Mouse (Mus musculus) stomach, embryonic 16.5 days (tissue): ENCODE results near the gene Mtx3. TPM values are rescaled to one million over a fixed set of nuclear protein-coding genes. Genes with fewer than 3 reads are reported as not detected.

Experiments
- ATAC-seq: fragments of 200-750 bp; cut with Nextera tagmentation; 2 replicates; pipeline ENCODE4 v1.8.0; 2017; ENCODE audit warnings: moderate number of reproducible peaks, moderate TSS enrichment; ENCODE audit not compliant: insufficient read depth, low FRiP score
- H3K27ac ChIP-seq: fragments of 300-500 bp; sonication (generic); 2 replicates; pipeline ENCODE4 v1.5.1; 2014; ENCODE audit warnings: low read length
- H3K27me3 ChIP-seq: fragments of 300-500 bp; sonication (generic); 2 replicates; pipeline ENCODE4 v1.6.1; 2014; ENCODE audit warnings: low read length, control low read depth, mixed read lengths; ENCODE audit not compliant: control insufficient read depth, insufficient read depth
- H3K36me3 ChIP-seq: fragments of 300-500 bp; sonication (generic); 2 replicates; pipeline ENCODE4 v1.6.1; 2014; ENCODE audit warnings: low read length; ENCODE audit not compliant: control insufficient read depth, insufficient read depth
- H3K4me1 ChIP-seq: fragments of 300-500 bp; sonication (generic); 2 replicates; pipeline ENCODE4 v1.6.1; 2014; ENCODE audit warnings: low read length, control low read depth, mixed read lengths; ENCODE audit not compliant: control insufficient read depth, insufficient read depth
- H3K4me2 ChIP-seq: fragments of 300-500 bp; sonication (generic); 2 replicates; pipeline ENCODE4 v1.6.1; 2014; ENCODE audit warnings: low read depth, low read length, mixed read lengths
- H3K4me3 ChIP-seq: fragments of 300-500 bp; sonication (generic); replicated peaks from 2 replicates; pipeline ENCODE4 v1.5.1; 2014; ENCODE audit warnings: mild to moderate bottlenecking, low read length
- H3K9ac ChIP-seq: fragments of 300-500 bp; sonication (generic); 2 replicates; pipeline ENCODE4 v1.6.1; 2014; ENCODE audit warnings: low read length
- H3K9me3 ChIP-seq: fragments of 300-500 bp; sonication (generic); replicated peaks from 2 replicates; pipeline ENCODE4 v1.6.1; 2016; ENCODE audit warnings: low read length, control low read depth; ENCODE audit not compliant: control insufficient read depth
- WGBS: fragments of 180-500 bp; shearing (Covaris S2); extraction: QIAGEN DNeasy Blood & Tissue Kit; methylation state at CpG from one replicate; pipeline ENCODE4 v1.1.7; 2014; 5-methylcytosine and 5-hydroxymethylcytosine counted together
- polyA plus RNA-seq: library from polyadenylated mRNA; unstranded; fragments of >200 nt; fragmentation: Nextera tagmentation; extraction: Ambion mirVana; gene quantifications from 2 replicates; pipeline ENCODE4 v1.2.1, GENCODE M21; 2015

Gene Mtx3
- polyA plus RNA-seq, 1 experiment from 2014 or later = 2.8 TPM

DNA sequence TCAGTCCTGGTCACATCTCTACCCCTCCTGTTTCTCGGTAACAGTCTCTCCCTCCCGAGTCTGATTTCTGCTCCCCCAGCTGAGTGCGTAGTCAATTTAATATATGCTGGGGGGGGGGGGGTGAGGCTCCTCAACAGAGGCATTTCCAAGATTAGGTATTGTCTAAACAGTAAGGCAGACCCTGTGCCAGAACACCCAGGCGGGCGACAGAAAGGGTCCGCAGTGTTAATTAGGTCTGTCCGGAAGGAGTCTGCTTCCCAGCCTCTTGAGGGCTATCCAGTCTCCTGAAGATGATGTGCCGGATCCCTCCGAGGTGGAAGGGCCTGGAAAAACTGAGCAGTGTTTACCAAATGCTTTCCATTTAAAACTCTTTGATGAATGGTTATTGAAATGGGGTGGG is 35.4 kb downstream of the Mtx3 start:
- WGBS = 32% methylated on average over 9 of the region's 9 CpGs
- H3K9me3 ChIP-seq = no peaks in the 10 kb centered on the region
- no peaks in the 10 kb centered on the region for H3K36me3 ChIP-seq
- no peak overlapping the region for H3K4me3 ChIP-seq
- H3K4me1 ChIP-seq = peaks cover 8% of the 10 kb centered on the region; the same call in 1 of the 2 replicates
- H3K27me3 ChIP-seq = no peaks in the 10 kb centered on the region
- H3K27ac ChIP-seq = 0 out of 2 replicates have a peak overlapping the region, but pooled peaks have one; percentile 23
- H3K4me2 ChIP-seq = 0 out of 2 replicates have a peak overlapping the region, but pooled peaks have one; percentile 9
- ATAC-seq = no peak
- H3K9ac ChIP-seq = no peak overlapping the region

DNA sequence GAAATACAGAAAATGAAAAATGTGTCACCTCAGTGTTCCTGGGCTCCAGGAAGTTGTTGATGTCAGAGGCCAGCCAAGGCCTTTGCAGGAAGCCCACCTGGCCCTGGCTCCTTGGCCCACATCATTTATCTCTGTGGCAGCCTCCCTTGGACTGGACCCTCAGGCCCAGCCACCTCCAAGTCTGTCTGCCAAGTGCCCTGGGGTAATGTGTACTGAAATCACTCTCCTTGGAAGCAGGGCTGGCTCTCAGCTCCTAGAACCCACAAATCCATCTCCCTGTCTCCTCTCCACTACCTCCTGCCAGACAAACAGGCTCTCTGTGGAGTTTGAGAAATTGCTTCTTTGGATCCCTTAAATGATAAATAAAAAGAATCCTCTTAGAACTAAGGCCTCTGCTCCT is 36.0 kb downstream of the Mtx3 start:
- no peaks in the 10 kb centered on the region for H3K9me3 ChIP-seq
- no peak overlapping the region for H3K4me2 ChIP-seq
- no peak overlapping the region for H3K9ac ChIP-seq
- H3K4me3 ChIP-seq = no peak overlapping the region
- H3K4me1 ChIP-seq = peaks cover 8% of the 10 kb centered on the region; the same call in 1 of the 2 replicates
- no peak for ATAC-seq
- no peak overlapping the region for H3K27ac ChIP-seq
- H3K27me3 ChIP-seq = no peaks in the 10 kb centered on the region
- no peaks in the 10 kb centered on the region for H3K36me3 ChIP-seq

DNA sequence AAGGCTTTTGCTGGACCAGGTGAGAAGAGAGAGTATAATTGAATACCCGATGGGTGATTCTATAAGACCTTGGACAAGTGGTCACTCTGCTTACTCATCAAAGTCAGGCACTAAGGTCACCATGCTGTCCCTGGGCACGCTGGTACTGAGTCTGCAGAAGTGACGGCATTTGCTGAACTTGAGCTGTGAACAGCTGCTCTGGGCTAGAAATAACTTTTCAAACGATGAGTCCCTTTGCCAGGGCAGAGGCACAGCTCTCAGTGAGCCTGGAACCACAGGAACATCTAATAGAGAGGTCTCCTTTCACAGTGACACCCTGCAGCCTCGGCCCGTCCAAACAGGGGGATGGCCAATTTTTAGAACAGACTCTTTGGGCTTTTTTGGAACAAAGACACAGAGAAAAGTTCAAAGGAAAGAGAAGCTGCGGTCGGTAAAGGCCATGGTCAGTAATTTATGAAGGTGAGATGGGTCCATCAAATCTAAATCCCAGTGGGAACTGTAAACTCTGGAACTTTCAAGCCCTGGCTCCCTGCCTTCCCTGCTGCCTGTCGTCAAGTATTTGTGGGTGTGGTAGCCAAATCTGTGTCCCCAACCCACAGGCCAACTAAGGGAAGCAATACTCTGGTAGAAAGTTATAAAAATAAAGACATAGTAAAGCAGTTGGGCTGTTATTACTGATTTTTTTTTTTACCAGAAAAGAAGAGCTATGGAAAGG is 37.9 kb downstream of the Mtx3 start:
- 75% methylated on average over 9 of the region's 9 CpGs for WGBS
- H3K27me3 ChIP-seq = no peaks in the 10 kb centered on the region

DNA sequence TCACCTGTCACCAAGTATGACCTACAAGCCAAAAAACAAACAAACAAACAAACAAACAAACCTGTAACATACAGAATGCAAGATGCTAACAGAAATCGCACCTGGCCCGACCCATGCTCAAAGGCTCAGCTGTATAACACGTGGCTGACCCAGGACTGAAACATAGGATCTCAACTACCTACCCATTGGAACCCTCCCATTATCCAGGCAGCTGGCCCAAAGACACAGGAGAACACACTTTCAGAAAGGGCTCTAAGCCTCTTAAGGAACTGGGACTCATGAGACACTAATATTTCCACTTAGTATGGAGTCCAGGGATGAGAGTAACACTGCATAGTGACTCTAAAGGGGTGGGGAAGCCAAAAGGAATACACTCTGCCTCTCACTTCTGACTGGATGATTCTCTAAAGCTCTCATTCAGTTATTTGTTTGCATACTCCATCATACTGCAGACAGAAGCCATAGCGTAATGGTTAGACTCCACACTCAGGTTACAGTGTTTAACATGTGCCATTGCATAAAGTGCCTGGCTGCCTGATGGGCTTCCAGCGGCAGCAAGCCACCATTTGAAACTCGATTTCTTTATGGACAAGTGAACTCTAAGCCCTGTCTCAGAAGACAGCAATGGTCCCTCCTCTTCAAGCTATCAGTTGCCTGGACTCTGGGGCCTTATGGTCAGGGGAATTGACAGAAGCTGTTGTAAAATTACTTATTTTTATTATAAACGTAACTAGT is 38.6 kb downstream of the Mtx3 start:
- Histone ChIP-seq H3K27ac (no peak overlapping the region), H3K9me3 (no peaks in the 10 kb centered on the region), H3K27me3 (no peaks in the 10 kb centered on the region), H3K36me3 (no peaks in the 10 kb centered on the region), H3K4me2 (no peak overlapping the region), H3K4me1 (peaks cover 8% of the 10 kb centered on the region; the same call in 1 of the 2 replicates), H3K4me3 (no peak overlapping the region), H3K9ac (no peak overlapping the region)
- 81% methylated on average over 7 of the region's 7 CpGs for WGBS
- no peak for ATAC-seq

More for the DNA sequence above, 37.9 kb downstream of the Mtx3 start:
- no peak overlapping the region for H3K27ac ChIP-seq
- no peak for ATAC-seq
- no peak overlapping the region for H3K4me3 ChIP-seq
- no peak overlapping the region for H3K4me2 ChIP-seq
- H3K36me3 ChIP-seq = no peaks in the 10 kb centered on the region
- H3K9ac ChIP-seq = no peak overlapping the region
- peaks cover 8% of the 10 kb centered on the region; the same call in 1 of the 2 replicates for H3K4me1 ChIP-seq
- no peaks in the 10 kb centered on the region for H3K9me3 ChIP-seq

DNA sequence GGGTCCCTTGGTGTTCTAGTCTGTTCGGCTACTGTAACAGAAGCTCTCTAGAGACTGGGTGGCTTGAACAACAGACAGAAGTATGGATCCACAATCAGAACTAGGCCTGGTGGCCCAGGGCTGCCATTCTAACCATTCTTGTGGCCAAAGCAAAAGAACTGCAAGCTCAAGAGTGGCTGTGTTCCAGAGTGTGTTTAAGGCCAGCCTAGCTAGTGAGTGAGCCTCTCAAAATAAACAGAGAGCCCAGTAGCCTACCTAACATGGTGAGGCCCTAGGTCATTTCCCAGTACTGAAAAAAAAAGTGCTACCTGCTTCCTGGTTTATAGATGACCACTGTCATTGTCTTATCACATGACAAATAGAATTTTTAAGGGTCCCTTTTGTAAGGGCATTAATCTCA is 39.6 kb downstream of the Mtx3 start:
- WGBS = 86% methylated on average over 1 of the region's 1 CpGs
- no peak overlapping the region for H3K4me2 ChIP-seq
- H3K27ac ChIP-seq = no peak overlapping the region
- no peak overlapping the region for H3K9ac ChIP-seq
- no peaks in the 10 kb centered on the region for H3K9me3 ChIP-seq
- no peak for ATAC-seq
- H3K4me1 ChIP-seq = peaks cover 8% of the 10 kb centered on the region; the same call in 1 of the 2 replicates
- no peaks in the 10 kb centered on the region for H3K36me3 ChIP-seq
- H3K4me3 ChIP-seq = no peak overlapping the region
- H3K27me3 ChIP-seq = no peaks in the 10 kb centered on the region

DNA sequence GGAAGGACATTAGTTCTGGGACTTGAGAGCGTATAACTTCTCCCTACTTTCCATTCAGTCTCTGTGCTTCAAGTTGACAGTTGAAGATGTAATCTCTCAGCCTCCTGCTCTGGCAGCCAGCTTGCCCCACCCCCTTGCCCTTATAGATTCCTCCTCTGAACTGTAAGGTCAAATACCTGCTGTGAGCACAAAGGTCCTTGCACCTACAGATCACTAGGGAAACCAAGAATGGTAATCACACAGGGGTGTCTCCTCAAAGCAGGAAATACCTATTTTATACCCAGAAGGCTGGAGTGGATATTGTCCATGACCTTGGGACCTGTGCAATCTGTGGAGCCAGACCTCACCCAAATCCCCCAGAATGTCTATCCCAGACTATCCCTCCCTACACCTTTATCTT is 40.4 kb downstream of the Mtx3 start:
- ATAC-seq = no peak
- no peak overlapping the region for H3K4me2 ChIP-seq
- no peaks in the 10 kb centered on the region for H3K9me3 ChIP-seq
- H3K27ac ChIP-seq = no peak overlapping the region
- H3K36me3 ChIP-seq = no peaks in the 10 kb centered on the region
- H3K27me3 ChIP-seq = no peaks in the 10 kb centered on the region
- WGBS = 52% methylated on average over 1 of the region's 1 CpGs
- no peak overlapping the region for H3K9ac ChIP-seq
- H3K4me3 ChIP-seq = no peak overlapping the region
- peaks cover 7% of the 10 kb centered on the region; the same call in 1 of the 2 replicates for H3K4me1 ChIP-seq

DNA sequence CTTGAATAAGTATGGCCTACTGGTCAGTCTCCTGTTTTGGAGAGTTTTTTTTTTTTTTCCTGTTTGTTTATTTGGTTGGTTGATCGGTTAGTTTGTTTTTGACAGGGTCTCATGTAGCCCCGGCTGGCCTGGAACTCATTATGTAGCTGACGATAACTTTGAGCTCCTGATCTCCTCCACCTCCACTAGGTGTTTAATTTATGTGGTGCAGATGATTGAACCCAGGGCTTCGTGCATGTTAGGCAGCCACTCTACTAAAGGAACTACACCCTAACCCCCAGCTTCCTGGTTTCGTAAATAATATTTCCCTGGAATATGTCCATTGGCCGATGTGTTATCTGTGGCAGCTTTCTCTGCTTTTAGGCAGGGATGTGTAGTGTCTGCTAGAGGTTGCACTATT is 54.5 kb downstream of the Mtx3 start:
- Histone ChIP-seq H3K4me2 (no peak overlapping the region), H3K27ac (no peak overlapping the region), H3K27me3 (no peaks in the 10 kb centered on the region), H3K4me3 (no peak overlapping the region), H3K36me3 (no peaks in the 10 kb centered on the region), H3K4me1 (no peaks in the 10 kb centered on the region), H3K9ac (no peak overlapping the region), H3K9me3 (no peaks in the 10 kb centered on the region)
- no peak for ATAC-seq
- WGBS = 70% methylated on average over 6 of the region's 6 CpGs

DNA sequence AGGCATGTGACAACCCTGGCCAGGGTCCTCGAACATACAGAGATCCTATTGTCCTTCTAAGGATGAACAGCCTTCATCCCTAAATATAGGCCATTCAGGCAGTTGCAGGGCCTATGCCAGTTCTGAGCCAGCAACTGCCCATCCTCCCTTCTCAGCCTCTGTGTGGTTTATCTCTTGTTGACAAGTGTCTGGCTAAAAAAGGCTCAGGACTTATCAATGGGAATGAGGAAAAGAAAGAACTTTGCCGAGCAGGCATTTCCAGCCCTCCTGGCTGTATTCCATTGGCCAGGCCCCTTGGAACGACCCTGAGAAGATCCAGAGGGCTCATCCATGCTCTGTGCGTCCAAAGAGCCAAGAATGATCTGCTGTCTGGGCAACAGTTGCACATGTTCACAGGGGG is 58.7 kb downstream of the Mtx3 start:
- Histone ChIP-seq H3K27me3 (no peaks in the 10 kb centered on the region), H3K36me3 (no peaks in the 10 kb centered on the region), H3K4me1 (no peaks in the 10 kb centered on the region), H3K9me3 (no peaks in the 10 kb centered on the region), H3K9ac (no peak overlapping the region), H3K4me3 (no peak overlapping the region), H3K4me2 (no peak overlapping the region), H3K27ac (no peak overlapping the region)
- no peak for ATAC-seq
- WGBS = 50% methylated on average over 4 of the region's 4 CpGs

DNA sequence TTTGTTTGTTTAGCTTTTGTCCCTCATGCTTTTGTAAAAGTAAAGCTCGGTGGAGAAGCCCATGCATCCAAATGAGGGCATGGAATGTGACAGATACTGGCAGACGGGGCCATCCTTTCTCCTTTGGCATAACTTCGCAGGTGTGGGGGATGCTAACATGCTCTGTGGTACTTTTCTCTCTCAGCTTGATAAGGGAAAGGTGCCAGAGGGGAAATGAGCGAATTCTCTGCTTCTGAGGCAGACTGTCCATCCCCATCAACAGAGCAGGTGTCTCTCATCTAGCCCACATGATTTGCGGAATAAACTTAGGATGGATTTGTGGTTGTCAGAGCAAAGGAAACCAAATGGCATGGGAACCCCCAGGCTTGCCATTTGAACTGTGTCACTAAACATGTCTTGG is 61.4 kb downstream of the Mtx3 start:
- H3K9ac ChIP-seq = no peak overlapping the region
- H3K4me2 ChIP-seq = no peak overlapping the region
- WGBS = 70% methylated on average over 5 of the region's 5 CpGs
- no peak overlapping the region for H3K4me3 ChIP-seq
- no peaks in the 10 kb centered on the region for H3K36me3 ChIP-seq
- H3K4me1 ChIP-seq = no peaks in the 10 kb centered on the region
- no peak for ATAC-seq
- H3K9me3 ChIP-seq = no peaks in the 10 kb centered on the region
- no peak overlapping the region for H3K27ac ChIP-seq
- no peaks in the 10 kb centered on the region for H3K27me3 ChIP-seq
